Mouse (Mus musculus): ENCODE results near the gene Zfp809.

DNA sequence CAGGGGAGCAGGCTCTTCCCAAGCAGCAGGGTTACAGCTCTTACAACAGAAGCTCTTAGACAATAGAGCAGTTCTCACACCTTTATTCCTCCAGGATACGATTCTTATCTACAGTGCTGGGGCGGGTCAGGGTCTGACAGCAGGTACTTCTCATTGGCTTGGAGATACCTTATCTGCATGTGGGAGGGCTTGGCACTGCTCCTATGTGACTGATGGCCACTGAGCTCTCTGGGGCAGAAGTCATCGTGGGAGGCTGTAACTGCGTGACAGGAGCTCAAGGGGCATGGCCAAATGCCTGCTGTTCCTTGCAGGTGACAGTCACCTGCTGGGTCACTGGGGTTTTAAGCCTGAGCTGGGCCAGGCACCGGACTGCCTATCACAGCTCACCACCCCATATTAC, 29.1 kb upstream of the Zfp809 start:
- TF ChIP-seq CTCF (IDR thresholded peaks at IDR 0.05; ENCODE audit: low read depth, low read length) = no peak
- no peak for TF ChIP-seq TAL1 (conservative IDR thresholded peaks at IDR 0.05; ENCODE audit: low read depth, low read length)
- no peak for TF ChIP-seq GATA1 (IDR thresholded peaks at IDR 0.05; ENCODE audit: borderline replicate concordance, low read length)
